Mouse (Mus musculus): ENCODE data around the gene Vmo1. TPM values are rescaled to one million over a fixed set of nuclear protein-coding genes. Genes with fewer than 3 reads are reported as not detected.

Gene Vmo1
- polyA plus RNA-seq, 1 experiment: not detected

- Histone ChIP-seq H3K9me3 (replicated peaks; ENCODE audit: control insufficient read depth, insufficient read depth, low read length, poor library complexity, severe bottlenecking) (no peaks in the 10 kb centered on the region), H3K27ac (ENCODE audit: insufficient read depth, low read length) (no peak overlapping the region), H3K27me3 (ENCODE audit: control insufficient read depth, insufficient read depth, low read length, poor library complexity, severe bottlenecking) (no peaks in the 10 kb centered on the region), H3K36me3 (ENCODE audit: control insufficient read depth, insufficient read depth, low read length, poor library complexity, severe bottlenecking) (no peaks in the 10 kb centered on the region), H3K4me3 (ENCODE audit: low read depth, low read length) (no peak overlapping the region), H3K9ac (ENCODE audit: low read depth, poor library complexity, severe bottlenecking) (no peak overlapping the region), H3K4me1 (ENCODE audit: control insufficient read depth, insufficient read depth, low read length) (peaks cover 2% of the 10 kb centered on the region)
- TF ChIP-seq POLR2A (IDR thresholded peaks at IDR 0.05; ENCODE audit: insufficient read depth, low read length) (no peak), CTCF (IDR thresholded peaks at IDR 0.05; ENCODE audit: low read depth, low read length) (no peak), EP300 (IDR thresholded peaks at IDR 0.05; ENCODE audit: insufficient read depth, low read depth, low read length) (no peak)
Measured at GRCm38 (mm10) chr11:70518436-70518835, 4.0 kb upstream of the Vmo1 start.

GRCm38 (mm10) chr11:70516352-70516751, 1.9 kb upstream of the Vmo1 start:
- Histone ChIP-seq H3K4me1 (ENCODE audit: control insufficient read depth, insufficient read depth, low read length) (peaks cover 2% of the 10 kb centered on the region), H3K9me3 (replicated peaks; ENCODE audit: control insufficient read depth, insufficient read depth, low read length, poor library complexity, severe bottlenecking) (no peaks in the 10 kb centered on the region), H3K9ac (ENCODE audit: low read depth, poor library complexity, severe bottlenecking) (no peak overlapping the region), H3K27ac (ENCODE audit: insufficient read depth, low read length) (no peak overlapping the region), H3K36me3 (ENCODE audit: control insufficient read depth, insufficient read depth, low read length, poor library complexity, severe bottlenecking) (no peaks in the 10 kb centered on the region), H3K27me3 (ENCODE audit: control insufficient read depth, insufficient read depth, low read length, poor library complexity, severe bottlenecking) (no peaks in the 10 kb centered on the region), H3K4me3 (ENCODE audit: low read depth, low read length) (no peak overlapping the region)
- TF ChIP-seq POLR2A (IDR thresholded peaks at IDR 0.05; ENCODE audit: insufficient read depth, low read length): no peak
- TF ChIP-seq EP300 (IDR thresholded peaks at IDR 0.05; ENCODE audit: insufficient read depth, low read depth, low read length): no peak
- TF ChIP-seq CTCF (IDR thresholded peaks at IDR 0.05; ENCODE audit: low read depth, low read length): no peak

GRCm38 (mm10) chr11:70513520-70513919, 896 bp downstream of the Vmo1 start:
- no peak overlapping the region for H3K4me3 ChIP-seq (ENCODE audit: low read depth, low read length)
- H3K9me3 ChIP-seq (replicated peaks; ENCODE audit: control insufficient read depth, insufficient read depth, low read length, poor library complexity, severe bottlenecking): no peaks in the 10 kb centered on the region
- H3K27me3 ChIP-seq (ENCODE audit: control insufficient read depth, insufficient read depth, low read length, poor library complexity, severe bottlenecking): no peaks in the 10 kb centered on the region
- H3K4me1 ChIP-seq (ENCODE audit: control insufficient read depth, insufficient read depth, low read length): peaks cover 2% of the 10 kb centered on the region
- H3K36me3 ChIP-seq (ENCODE audit: control insufficient read depth, insufficient read depth, low read length, poor library complexity, severe bottlenecking): no peaks in the 10 kb centered on the region
- TF ChIP-seq POLR2A (IDR thresholded peaks at IDR 0.05; ENCODE audit: insufficient read depth, low read length) (no peak), CTCF (IDR thresholded peaks at IDR 0.05; ENCODE audit: low read depth, low read length) (no peak)
- no peak overlapping the region for H3K27ac ChIP-seq (ENCODE audit: insufficient read depth, low read length)
- H3K9ac ChIP-seq (ENCODE audit: low read depth, poor library complexity, severe bottlenecking): no peak overlapping the region

- TF ChIP-seq CTCF (IDR thresholded peaks at IDR 0.05; ENCODE audit: low read depth, low read length) (no peak), POLR2A (IDR thresholded peaks at IDR 0.05; ENCODE audit: insufficient read depth, low read length) (no peak), EP300 (IDR thresholded peaks at IDR 0.05; ENCODE audit: insufficient read depth, low read depth, low read length) (no peak)
- H3K4me1 ChIP-seq (ENCODE audit: control insufficient read depth, insufficient read depth, low read length): peaks cover 2% of the 10 kb centered on the region
- no peaks in the 10 kb centered on the region for H3K9me3 ChIP-seq (replicated peaks; ENCODE audit: control insufficient read depth, insufficient read depth, low read length, poor library complexity, severe bottlenecking)
- no peak overlapping the region for H3K4me3 ChIP-seq (ENCODE audit: low read depth, low read length)
- no peaks in the 10 kb centered on the region for H3K36me3 ChIP-seq (ENCODE audit: control insufficient read depth, insufficient read depth, low read length, poor library complexity, severe bottlenecking)
- H3K9ac ChIP-seq (ENCODE audit: low read depth, poor library complexity, severe bottlenecking): no peak overlapping the region
- H3K27me3 ChIP-seq (ENCODE audit: control insufficient read depth, insufficient read depth, low read length, poor library complexity, severe bottlenecking): no peaks in the 10 kb centered on the region
- H3K27ac ChIP-seq (ENCODE audit: insufficient read depth, low read length): no peak overlapping the region
Measured at GRCm38 (mm10) chr11:70512709-70513342, 1.6 kb downstream of the Vmo1 start.

GRCm38 (mm10) chr11:70511825-70512224, 2.6 kb downstream of the Vmo1 start:
- no peaks in the 10 kb centered on the region for H3K27me3 ChIP-seq (ENCODE audit: control insufficient read depth, insufficient read depth, low read length, poor library complexity, severe bottlenecking)
- peaks cover 2% of the 10 kb centered on the region for H3K4me1 ChIP-seq (ENCODE audit: control insufficient read depth, insufficient read depth, low read length)
- H3K4me3 ChIP-seq (ENCODE audit: low read depth, low read length): no peak overlapping the region
- H3K27ac ChIP-seq (ENCODE audit: insufficient read depth, low read length): no peak overlapping the region
- H3K36me3 ChIP-seq (ENCODE audit: control insufficient read depth, insufficient read depth, low read length, poor library complexity, severe bottlenecking): no peaks in the 10 kb centered on the region
- TF ChIP-seq CTCF (IDR thresholded peaks at IDR 0.05; ENCODE audit: low read depth, low read length) (no peak), POLR2A (IDR thresholded peaks at IDR 0.05; ENCODE audit: insufficient read depth, low read length) (no peak), EP300 (IDR thresholded peaks at IDR 0.05; ENCODE audit: insufficient read depth, low read depth, low read length) (no peak)
- H3K9ac ChIP-seq (ENCODE audit: low read depth, poor library complexity, severe bottlenecking): no peak overlapping the region
- H3K9me3 ChIP-seq (replicated peaks; ENCODE audit: control insufficient read depth, insufficient read depth, low read length, poor library complexity, severe bottlenecking): no peaks in the 10 kb centered on the region

GRCm38 (mm10) chr11:70511242-70511641, 3.2 kb downstream of the Vmo1 start:
- TF ChIP-seq EP300 (IDR thresholded peaks at IDR 0.05; ENCODE audit: insufficient read depth, low read depth, low read length) (no peak), POLR2A (IDR thresholded peaks at IDR 0.05; ENCODE audit: insufficient read depth, low read length) (no peak), CTCF (IDR thresholded peaks at IDR 0.05; ENCODE audit: low read depth, low read length) (no peak)

More at GRCm38 (mm10) chr11:70511242-70511641, 3.2 kb downstream of the Vmo1 start:
- no peaks in the 10 kb centered on the region for H3K27me3 ChIP-seq (ENCODE audit: control insufficient read depth, insufficient read depth, low read length, poor library complexity, severe bottlenecking)
- no peak overlapping the region for H3K27ac ChIP-seq (ENCODE audit: insufficient read depth, low read length)
- H3K4me3 ChIP-seq (ENCODE audit: low read depth, low read length): no peak overlapping the region
- H3K9me3 ChIP-seq (replicated peaks; ENCODE audit: control insufficient read depth, insufficient read depth, low read length, poor library complexity, severe bottlenecking): no peaks in the 10 kb centered on the region
- peaks cover 2% of the 10 kb centered on the region for H3K4me1 ChIP-seq (ENCODE audit: control insufficient read depth, insufficient read depth, low read length)
- no peaks in the 10 kb centered on the region for H3K36me3 ChIP-seq (ENCODE audit: control insufficient read depth, insufficient read depth, low read length, poor library complexity, severe bottlenecking)
- no peak overlapping the region for H3K9ac ChIP-seq (ENCODE audit: low read depth, poor library complexity, severe bottlenecking)

Data from ES-Bruce4 (cell line).